Comparison of ENCODE assay signal across 8 mouse cellular contexts in genomic region chr12:111353439-111353915, GRCm38 (mm10). TPM values are rescaled to one million over a fixed set of nuclear protein-coding genes. Genes with fewer than 3 reads are reported as not detected.
A peak's percentile ranks its signal among the peaks of the same experiment; 100 is the strongest.
DNase-seq lines count a peak whose midpoint lies in the region; ATAC-seq lines count a peak whose summit lies in the region.
"Had no signal": no experiment of that assay in that cellular context is flagged by ENCODE, and none has a peak within 500 bp of the region (broad histone marks: within the 10 kb centered on the region; RNA-seq: fewer than 3 reads in every experiment).

No protein-coding gene starts in this region.

- 0 out of 2 replicates have a peak, but pooled peaks have one; percentile 24 for ATAC-seq in erythroblast, adult 5-6 weeks (replicated peaks; ENCODE audit: low FRiP score, poor library complexity, severe bottlenecking)
- peak; percentile 74 for ATAC-seq in hindbrain, embryonic 13.5 days (ENCODE audit: low FRiP score)
- ATAC-seq in liver, embryonic 12.5 days: peak; percentile 48
- ATAC-seq in neural tube, embryonic 15.5 days (ENCODE audit: low FRiP score): 0 out of 2 replicates have a peak, but pooled peaks have one; percentile 45

- no peaks in the 10 kb centered on the region for H3K36me3 ChIP-seq in hindbrain, embryonic 13.5 days
- no peaks in the 10 kb centered on the region for H3K36me3 ChIP-seq in liver, embryonic 12.5 days
- no peaks in the 10 kb centered on the region for H3K36me3 ChIP-seq in neural tube, embryonic 15.5 days

- H3K4me1 ChIP-seq in hindbrain, embryonic 13.5 days (replicated peaks): peaks cover 62% of the 10 kb centered on the region
- peaks cover 27% of the 10 kb centered on the region; the same call in 1 of the 2 replicates for H3K4me1 ChIP-seq in liver, embryonic 12.5 days
- peaks cover 64% of the 10 kb centered on the region for H3K4me1 ChIP-seq in neural tube, embryonic 15.5 days

- peak overlapping the region; percentile 21 for H3K4me2 ChIP-seq in hindbrain, embryonic 13.5 days
- no peak overlapping the region for H3K4me2 ChIP-seq in liver, embryonic 12.5 days
- peak overlapping the region; percentile 25 for H3K4me2 ChIP-seq in neural tube, embryonic 15.5 days
- H3K4me2 ChIP-seq: embryonic facial prominence, embryonic 12.5 days had no signal

- 42% methylated on average over 15 of the region's 15 CpGs for WGBS in hindbrain, embryonic 13.5 days
- 72% methylated on average over 15 of the region's 15 CpGs for WGBS in liver, embryonic 12.5 days (ENCODE audit: insufficient replicate concordance)
- 26% methylated on average over 15 of the region's 15 CpGs for WGBS in neural tube, embryonic 15.5 days

- H3K27me3 ChIP-seq in hindbrain, embryonic 13.5 days: no peaks in the 10 kb centered on the region
- no peaks in the 10 kb centered on the region for H3K27me3 ChIP-seq in liver, embryonic 12.5 days (replicated peaks)
- no peaks in the 10 kb centered on the region for H3K27me3 ChIP-seq in neural tube, embryonic 15.5 days (replicated peaks)
- H3K27me3 ChIP-seq: embryonic facial prominence, embryonic 12.5 days had no signal

- H3K9me3 ChIP-seq in hindbrain, embryonic 13.5 days: no peaks in the 10 kb centered on the region
- no peaks in the 10 kb centered on the region for H3K9me3 ChIP-seq in liver, embryonic 12.5 days (replicated peaks)
- no peaks in the 10 kb centered on the region for H3K9me3 ChIP-seq in neural tube, embryonic 15.5 days (replicated peaks)
- H3K9me3 ChIP-seq: embryonic facial prominence, embryonic 12.5 days had no signal

- peak; percentile 46 for DNase-seq in WW6 (ENCODE audit: low read depth, low spot score)
- DNase-seq in thymus, postnatal 0 days (ENCODE audit: low spot score): no peak
- no peak for DNase-seq in layer of hippocampus, adult 18-20 months (ENCODE audit: low spot score in 2 of 2)

- peak overlapping the region; percentile 78 for H3K27ac ChIP-seq in hindbrain, embryonic 13.5 days
- H3K27ac ChIP-seq in liver, embryonic 12.5 days: no peak overlapping the region
- peak overlapping the region; percentile 67; the same call in 1 of the 2 replicates for H3K27ac ChIP-seq in neural tube, embryonic 15.5 days (replicated peaks)
- H3K27ac ChIP-seq: embryonic facial prominence, embryonic 12.5 days had no signal

- H3K9ac ChIP-seq in hindbrain, embryonic 13.5 days: peak overlapping the region; percentile 15; the same call in 1 of the 2 replicates
- H3K9ac ChIP-seq in liver, embryonic 12.5 days: no peak overlapping the region
- no peak overlapping the region for H3K9ac ChIP-seq in neural tube, embryonic 15.5 days (replicated peaks)
- H3K9ac ChIP-seq: embryonic facial prominence, embryonic 12.5 days had no signal

- H3K4me3 ChIP-seq in hindbrain, embryonic 13.5 days: no peak overlapping the region
- H3K4me3 ChIP-seq in liver, embryonic 12.5 days: no peak overlapping the region
- H3K4me3 ChIP-seq in neural tube, embryonic 15.5 days (replicated peaks): no peak overlapping the region
- H3K4me3 ChIP-seq: embryonic facial prominence, embryonic 12.5 days had no signal

RNA-seq across cellular contexts. Expression of gene Cdc42bpb, which starts 24.0 kb away (rescaled TPM):
- total RNA-seq in erythroblast, adult 5-6 weeks (2015; ENCODE audit: low replicate concordance): 0.58 and 10.9 TPM in 2 replicates
- total RNA-seq in erythroblast, adult 5-6 weeks (2017; ENCODE audit: low replicate concordance): 1.8 and 2.6 TPM in 2 replicates
- polyA plus RNA-seq in hindbrain, embryonic 13.5 days (2015; fragmentation: Nextera tagmentation; extraction: Ambion mirVana): 35.0 and 36.5 TPM in 2 replicates
- polyA plus RNA-seq in liver, embryonic 12.5 days (2016; fragmentation: Nextera tagmentation; extraction: Ambion mirVana): 13.0 and 15.1 TPM in 2 replicates
- 30.2 and 33.7 TPM in 2 replicates for polyA plus RNA-seq in neural tube, embryonic 15.5 days (2015; fragmentation: Nextera tagmentation; extraction: Ambion mirVana)
- 4.3 and 4.9 TPM in 2 replicates for polyA plus RNA-seq in thymus, postnatal 0 days (2015; fragmentation: Nextera tagmentation; extraction: Ambion mirVana)
- total RNA-seq in layer of hippocampus, adult 18-20 months (2021): 100 to 1,000 TPM; 119 to 124 TPM

RNA-seq across cellular contexts. Expression of gene Lbhd2, which starts 53.1 kb away (rescaled TPM):
- not detected in 2 replicates for total RNA-seq in erythroblast, adult 5-6 weeks (2015; ENCODE audit: low replicate concordance)
- total RNA-seq in erythroblast, adult 5-6 weeks (2017; ENCODE audit: low replicate concordance): not detected in 2 replicates
- 0.26 and 0.52 TPM in 2 replicates for polyA plus RNA-seq in hindbrain, embryonic 13.5 days (2015; fragmentation: Nextera tagmentation; extraction: Ambion mirVana)
- polyA plus RNA-seq in liver, embryonic 12.5 days (2016; fragmentation: Nextera tagmentation; extraction: Ambion mirVana): 0.28 TPM in 1 of 2 replicates, not detected in the other
- 1.4 and 2.8 TPM in 2 replicates for polyA plus RNA-seq in neural tube, embryonic 15.5 days (2015; fragmentation: Nextera tagmentation; extraction: Ambion mirVana)
- 4.8 and 5.9 TPM in 2 replicates for polyA plus RNA-seq in thymus, postnatal 0 days (2015; fragmentation: Nextera tagmentation; extraction: Ambion mirVana)
- total RNA-seq in layer of hippocampus, adult 18-20 months (2021): 1 to 10 TPM in 1 of 2 experiments, under 1 TPM in 1; 0.53 to 1.2 TPM

Comparison
In these comparisons a context has a peak if more than half of its experiments do, and no peak if none do; other contexts are left out.
1. ATAC-seq: peak in every context shown above with its lines; median percentile 74 in hindbrain, embryonic 13.5 days; 48 in liver, embryonic 12.5 days; 45 in neural tube, embryonic 15.5 days; 24 in erythroblast, adult 5-6 weeks.